Mouse (Mus musculus) limb, embryonic 14.5 days (tissue): ENCODE data around the gene Thbd. TPM values are rescaled to one million over a fixed set of nuclear protein-coding genes. Genes with fewer than 3 reads are reported as not detected.

Experiments
- ATAC-seq: fragments of 200-750 bp; cut with Nextera tagmentation; 2 replicates; pipeline ENCODE4 v1.8.0; 2017; ENCODE audit warnings: low read depth, moderate number of reproducible peaks, moderate TSS enrichment; ENCODE audit not compliant: low FRiP score
- DNase-seq: peaks from one replicate; pipeline ENCODE4 v3.0.0-alpha.2; 2015; ENCODE audit warnings: low spot score
- H3K27ac ChIP-seq: fragments of 300-500 bp; sonication (generic); replicated peaks from 2 replicates; pipeline ENCODE4 v1.5.1; 2014; ENCODE audit warnings: low read depth, mild to moderate bottlenecking, low read length, moderate library complexity, mixed read lengths
- H3K27me3 ChIP-seq: fragments of 300-500 bp; sonication (generic); 2 replicates; pipeline ENCODE4 v1.6.1; 2014; ENCODE audit warnings: low read length, mixed read lengths; ENCODE audit not compliant: control insufficient read depth, insufficient read depth
- H3K36me3 ChIP-seq: fragments of 300-500 bp; sonication (generic); 2 replicates; pipeline ENCODE4 v1.6.1; 2014; ENCODE audit warnings: mild to moderate bottlenecking, low read length, moderate library complexity, mixed read lengths; ENCODE audit not compliant: control insufficient read depth, insufficient read depth
- H3K4me1 ChIP-seq: fragments of 300-500 bp; sonication (generic); 2 replicates; pipeline ENCODE4 v1.6.1; 2014; ENCODE audit warnings: antibody characterized with exemption, low read length, mixed read lengths; ENCODE audit not compliant: control insufficient read depth, insufficient read depth
- H3K4me2 ChIP-seq: fragments of 300-500 bp; sonication (generic); replicated peaks from 2 replicates; pipeline ENCODE4 v1.6.1; 2014; ENCODE audit warnings: low read depth, mild to moderate bottlenecking, low read length, moderate library complexity; ENCODE audit not compliant: severe bottlenecking
- H3K4me3 ChIP-seq: fragments of 300-500 bp; sonication (generic); replicated peaks from 2 replicates; pipeline ENCODE4 v1.5.1; 2014; ENCODE audit warnings: low read length
- H3K9ac ChIP-seq: fragments of 300-500 bp; sonication (generic); 2 replicates; pipeline ENCODE4 v1.6.1; 2014; ENCODE audit warnings: mild to moderate bottlenecking, low read depth, low read length, moderate library complexity; ENCODE audit not compliant: severe bottlenecking
- H3K9me3 ChIP-seq: fragments of 300-500 bp; sonication (generic); 2 replicates; pipeline ENCODE4 v1.6.1; 2016; ENCODE audit warnings: low read length; ENCODE audit not compliant: control insufficient read depth
- POLR2A ChIP-seq: fragments of 200-500 bp; IDR thresholded peaks from 2 replicates; pipeline ENCODE4 v1.8.0; 2012; ENCODE audit warnings: inconsistent platforms, mild to moderate bottlenecking, moderate library complexity, borderline replicate concordance; ENCODE audit not compliant: insufficient read depth, insufficient read length; ENCODE audit errors: extremely low read depth
- WGBS: fragments of 180-500 bp; shearing (Covaris S2); extraction: QIAGEN DNeasy Blood & Tissue Kit; methylation state at CpG from one replicate; pipeline ENCODE4 v1.1.7; 2014; 5-methylcytosine and 5-hydroxymethylcytosine counted together
- polyA plus RNA-seq, 2 experiments: library from polyadenylated mRNA; depleted of rRNA in 1 of 2; stranded (reverse) in 1 of 2; unstranded in 1 of 2; fragments of >200 nt; fragmentation: Nextera tagmentation in 1 of 2; extraction: Ambion mirVana in 1 of 2; gene quantifications; 2 replicates each; pipeline versions ENCODE4 v1.2.1 to v1.2.3; 2012 to 2014

The Thbd gene
- polyA plus RNA-seq, 2 experiments, result 15.1 to 20.2 TPM

DNA sequence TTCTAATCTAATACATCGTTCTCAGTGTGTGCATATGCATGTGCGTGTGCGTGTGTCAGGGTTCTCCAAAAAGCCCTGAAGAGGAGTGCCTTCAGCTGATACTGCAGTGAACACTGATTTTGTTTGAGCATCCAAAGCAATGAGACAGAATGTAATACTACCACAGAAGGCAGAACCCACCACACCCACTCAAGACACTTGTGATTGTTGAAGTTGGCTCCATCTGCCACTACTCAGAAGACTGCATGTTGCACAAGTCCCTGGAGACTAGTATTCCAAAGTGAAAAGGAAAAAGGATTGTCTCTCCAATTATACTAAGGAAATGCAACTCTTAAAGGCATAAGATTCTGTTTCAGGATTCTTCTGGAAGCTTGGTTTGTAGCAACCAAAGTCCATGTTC, 43.5 kb downstream of the Thbd start:
- Histone ChIP-seq H3K4me2 (no peak overlapping the region), H3K4me1 (no peaks in the 10 kb centered on the region), H3K27me3 (no peaks in the 10 kb centered on the region), H3K9me3 (no peaks in the 10 kb centered on the region), H3K9ac (no peak overlapping the region), H3K4me3 (no peak overlapping the region), H3K27ac (no peak overlapping the region), H3K36me3 (no peaks in the 10 kb centered on the region)
- DNase-seq (no peak), ATAC-seq (no peak)
- 90% methylated on average over 3 of the region's 3 CpGs for WGBS
- no peak for TF ChIP-seq POLR2A

GRCm38 (mm10) chr2:148357145-148357544, 50.8 kb downstream of the Thbd start:
- no peaks in the 10 kb centered on the region for H3K9me3 ChIP-seq
- WGBS, result 86% methylated on average over 1 of the region's 1 CpGs
- ATAC-seq (no peak), DNase-seq (no peak)
- H3K9ac ChIP-seq, result no peak overlapping the region
- TF ChIP-seq POLR2A, result no peak
- no peaks in the 10 kb centered on the region for H3K27me3 ChIP-seq
- no peak overlapping the region for H3K4me3 ChIP-seq
- no peak overlapping the region for H3K27ac ChIP-seq
- H3K4me2 ChIP-seq, result no peak overlapping the region
- no peaks in the 10 kb centered on the region for H3K36me3 ChIP-seq
- H3K4me1 ChIP-seq, result peaks cover 5% of the 10 kb centered on the region; the same call in 1 of the 2 replicates

Other genes starting within 250 kb of the Thbd start
- gene Sstr4, start 12.8 kb downstream of the Thbd start, polyA plus RNA-seq (2012; rRNA removed), result 2.8 and 5.4 TPM in 2 replicates
- gene Sstr4, start 12.8 kb downstream of the Thbd start, polyA plus RNA-seq (2014; fragmentation: Nextera tagmentation; extraction: Ambion mirVana), result 4.0 and 4.8 TPM in 2 replicates
- 11.6 and 11.9 TPM in 2 replicates for gene Cd93, start 35.4 kb upstream of the Thbd start, polyA plus RNA-seq (2012; rRNA removed)
- gene Cd93, start 35.4 kb upstream of the Thbd start, polyA plus RNA-seq (2014; fragmentation: Nextera tagmentation; extraction: Ambion mirVana), result 11.7 and 12.5 TPM in 2 replicates